Mouse (Mus musculus): ENCODE results near the gene Kdelr1. TPM values are rescaled to one million over a fixed set of nuclear protein-coding genes. Genes with fewer than 3 reads are reported as not detected.

Kdelr1 gene
- polyA plus RNA-seq, 1 experiment = not detected

- TF ChIP-seq POLR2A (IDR thresholded peaks at IDR 0.05; ENCODE audit: insufficient read depth, low read depth, low read length) (no peak), CTCF (IDR thresholded peaks at IDR 0.05; ENCODE audit: insufficient read depth, low read depth, low read length) (no peak)
- no peak overlapping the region for H3K4me3 ChIP-seq (ENCODE audit: insufficient read depth, low read depth, low read length)
- WGBS = 92% methylated on average over 10 of the region's 10 CpGs
- H3K4me1 ChIP-seq (ENCODE audit: control insufficient read depth, insufficient read depth, low read length) = no peaks in the 10 kb centered on the region
- no peak overlapping the region for H3K27ac ChIP-seq (ENCODE audit: insufficient read depth, low read depth, low read length)
Observed at GRCm38 (mm10) chr7:45842950-45843744, 29.4 kb upstream of the Kdelr1 start.

- no peak for TF ChIP-seq POLR2A (IDR thresholded peaks at IDR 0.05; ENCODE audit: insufficient read depth, low read depth, low read length)
- TF ChIP-seq CTCF (IDR thresholded peaks at IDR 0.05; ENCODE audit: insufficient read depth, low read depth, low read length) = no peak
- Histone ChIP-seq H3K4me1 (ENCODE audit: control insufficient read depth, insufficient read depth, low read length) (peaks cover 5% of the 10 kb centered on the region; the same call in 1 of the 2 replicates), H3K4me3 (ENCODE audit: insufficient read depth, low read depth, low read length) (no peak overlapping the region), H3K27ac (ENCODE audit: insufficient read depth, low read depth, low read length) (no peak overlapping the region)
- WGBS = 13% methylated on average over 6 of the region's 6 CpGs
Observed at GRCm38 (mm10) chr7:45848447-45849027, 24.0 kb upstream of the Kdelr1 start.

DNA sequence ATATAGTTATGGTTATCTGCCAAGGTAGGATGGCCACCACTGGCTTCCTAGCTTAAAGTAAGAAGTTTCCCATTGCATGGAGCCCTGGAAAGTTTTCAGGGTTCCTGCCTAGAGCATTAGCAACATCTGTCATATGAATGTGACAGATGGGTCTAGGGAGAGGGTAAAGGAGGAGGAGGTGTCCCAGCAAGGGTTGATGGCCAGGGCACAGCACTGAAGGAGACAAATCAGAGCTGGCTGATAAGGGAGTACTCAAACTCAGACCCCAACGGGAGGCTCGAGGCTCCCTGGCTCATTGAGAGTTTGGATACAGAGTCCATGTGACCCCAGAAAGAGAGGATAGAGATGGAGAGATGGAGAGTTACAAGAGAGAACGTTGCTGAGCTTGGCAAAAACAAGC lies 21.9 kb upstream of the Kdelr1 start:
- TF ChIP-seq POLR2A (IDR thresholded peaks at IDR 0.05; ENCODE audit: insufficient read depth, low read depth, low read length) = no peak
- no peak for TF ChIP-seq CTCF (IDR thresholded peaks at IDR 0.05; ENCODE audit: insufficient read depth, low read depth, low read length)
- peaks cover 5% of the 10 kb centered on the region; the same call in 1 of the 2 replicates for H3K4me1 ChIP-seq (ENCODE audit: control insufficient read depth, insufficient read depth, low read length)
- WGBS = 78% methylated on average over 3 of the region's 3 CpGs
- no peak overlapping the region for H3K27ac ChIP-seq (ENCODE audit: insufficient read depth, low read depth, low read length)
- no peak overlapping the region for H3K4me3 ChIP-seq (ENCODE audit: insufficient read depth, low read depth, low read length)

- Histone ChIP-seq H3K4me1 (ENCODE audit: control insufficient read depth, insufficient read depth, low read length) (peaks cover 18% of the 10 kb centered on the region), H3K4me3 (ENCODE audit: insufficient read depth, low read depth, low read length) (no peak overlapping the region), H3K27ac (ENCODE audit: insufficient read depth, low read depth, low read length) (no peak overlapping the region)
- TF ChIP-seq CTCF (IDR thresholded peaks at IDR 0.05; ENCODE audit: insufficient read depth, low read depth, low read length) (no peak), POLR2A (IDR thresholded peaks at IDR 0.05; ENCODE audit: insufficient read depth, low read depth, low read length) (no peak)
- WGBS = 79% methylated on average over 12 of the region's 12 CpGs
Observed at GRCm38 (mm10) chr7:45853089-45853488, 19.5 kb upstream of the Kdelr1 start.

DNA sequence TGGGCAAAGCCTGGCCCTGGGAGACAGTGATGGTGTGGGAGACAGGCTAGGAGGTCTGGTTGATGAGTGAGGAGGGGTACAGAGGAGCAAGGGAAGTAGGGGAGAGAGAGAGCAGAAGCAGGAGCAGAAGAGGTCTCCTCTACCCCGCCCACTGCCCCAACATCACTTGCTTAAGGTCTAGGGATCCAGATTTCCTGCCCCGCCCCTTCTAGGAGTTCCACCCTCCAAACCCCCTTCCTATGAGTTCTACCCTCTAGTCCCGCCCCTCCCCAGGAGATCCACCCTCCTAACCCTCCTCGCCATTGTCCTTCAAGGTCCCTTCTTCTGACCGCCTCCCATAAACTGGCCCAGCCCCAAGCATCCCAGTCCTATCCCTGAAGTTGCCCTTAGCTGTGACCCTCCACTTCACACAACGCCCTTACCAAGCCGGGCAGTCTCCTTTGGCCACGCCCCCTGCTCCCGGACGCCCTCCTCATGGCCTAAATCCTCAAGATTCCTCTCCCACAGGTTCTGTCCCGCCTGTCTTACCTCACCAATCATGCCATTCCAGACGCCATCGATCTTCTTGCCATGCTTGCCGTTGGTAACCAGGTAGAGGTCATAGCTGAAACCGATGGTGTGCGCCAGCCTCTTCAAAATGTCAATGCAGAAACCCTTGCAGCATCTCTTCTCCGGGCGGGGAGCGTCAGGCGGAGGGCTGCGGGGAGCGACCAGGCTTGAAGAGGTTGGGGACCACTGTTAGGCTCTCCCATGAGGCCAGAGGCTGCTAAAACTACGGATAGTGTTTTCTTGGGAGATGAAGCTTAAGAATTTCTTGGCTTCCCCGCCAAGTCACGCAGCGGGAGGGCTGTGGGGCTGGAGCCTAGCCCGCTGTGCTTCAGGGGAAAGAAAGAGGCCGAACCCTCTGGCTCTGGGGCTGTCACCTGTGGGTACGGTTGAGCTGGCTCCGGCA lies 15.3 kb upstream of the Kdelr1 start:
- 18% methylated on average over 30 of the region's 30 CpGs for WGBS
- H3K4me3 ChIP-seq (ENCODE audit: insufficient read depth, low read depth, low read length) = peak overlapping the region; percentile 25
- no peak overlapping the region for H3K27ac ChIP-seq (ENCODE audit: insufficient read depth, low read depth, low read length)
- peaks cover 13% of the 10 kb centered on the region for H3K4me1 ChIP-seq (ENCODE audit: control insufficient read depth, insufficient read depth, low read length)
- no peak for TF ChIP-seq CTCF (IDR thresholded peaks at IDR 0.05; ENCODE audit: insufficient read depth, low read depth, low read length)
- no peak for TF ChIP-seq POLR2A (IDR thresholded peaks at IDR 0.05; ENCODE audit: insufficient read depth, low read depth, low read length)

DNA sequence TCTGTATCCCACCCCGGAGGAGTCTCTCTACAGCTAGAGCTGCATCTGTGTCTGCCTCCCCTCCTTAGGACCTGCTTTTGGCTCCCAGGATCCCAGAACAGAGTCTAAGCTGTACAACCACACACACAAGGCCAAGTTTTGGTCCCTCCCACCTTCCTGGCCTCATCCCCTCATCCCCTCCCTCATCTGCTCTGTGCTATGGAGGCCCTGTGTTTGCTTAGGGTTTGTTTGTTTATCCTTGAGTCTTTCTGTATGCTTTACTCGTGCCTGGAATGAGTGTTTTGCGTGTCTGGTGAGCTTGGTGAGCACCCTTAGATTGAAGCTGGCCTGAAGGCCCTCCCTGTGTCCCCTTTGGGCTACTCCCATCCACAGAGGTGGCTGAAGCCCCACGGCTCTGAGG lies 13.6 kb upstream of the Kdelr1 start:
- Histone ChIP-seq H3K4me1 (ENCODE audit: control insufficient read depth, insufficient read depth, low read length) (peaks cover 13% of the 10 kb centered on the region), H3K4me3 (ENCODE audit: insufficient read depth, low read depth, low read length) (no peak overlapping the region), H3K27ac (ENCODE audit: insufficient read depth, low read depth, low read length) (no peak overlapping the region)
- WGBS = 89% methylated on average over 4 of the region's 4 CpGs
- TF ChIP-seq CTCF (IDR thresholded peaks at IDR 0.05; ENCODE audit: insufficient read depth, low read depth, low read length) = no peak
- TF ChIP-seq POLR2A (IDR thresholded peaks at IDR 0.05; ENCODE audit: insufficient read depth, low read depth, low read length) = no peak

GRCm38 (mm10) chr7:45862804-45863203 lies 9.8 kb upstream of the Kdelr1 start:
- Histone ChIP-seq H3K4me3 (ENCODE audit: insufficient read depth, low read depth, low read length) (no peak overlapping the region), H3K4me1 (ENCODE audit: control insufficient read depth, insufficient read depth, low read length) (peaks cover 11% of the 10 kb centered on the region), H3K27ac (ENCODE audit: insufficient read depth, low read depth, low read length) (no peak overlapping the region)
- 91% methylated on average over 7 of the region's 7 CpGs for WGBS
- TF ChIP-seq CTCF (IDR thresholded peaks at IDR 0.05; ENCODE audit: insufficient read depth, low read depth, low read length) (no peak), POLR2A (IDR thresholded peaks at IDR 0.05; ENCODE audit: insufficient read depth, low read depth, low read length) (no peak)

- Histone ChIP-seq H3K4me1 (ENCODE audit: control insufficient read depth, insufficient read depth, low read length) (peaks cover 20% of the 10 kb centered on the region), H3K27ac (ENCODE audit: insufficient read depth, low read depth, low read length) (no peak overlapping the region), H3K4me3 (ENCODE audit: insufficient read depth, low read depth, low read length) (no peak overlapping the region)
- TF ChIP-seq POLR2A (IDR thresholded peaks at IDR 0.05; ENCODE audit: insufficient read depth, low read depth, low read length) = no peak
- TF ChIP-seq CTCF (IDR thresholded peaks at IDR 0.05; ENCODE audit: insufficient read depth, low read depth, low read length) = no peak
- 47% methylated on average over 3 of the region's 3 CpGs for WGBS
Observed at GRCm38 (mm10) chr7:45864435-45864834, 8.1 kb upstream of the Kdelr1 start.

Data from olfactory bulb, adult 2 months (tissue).